Mouse (Mus musculus): ENCODE data around the gene Vcpkmt. TPM values are rescaled to one million over a fixed set of nuclear protein-coding genes. Genes with fewer than 3 reads are reported as not detected.
A peak's percentile ranks its signal among the peaks of the same experiment; 100 is the strongest.

The Vcpkmt gene
- polyA plus RNA-seq, 1 experiment from 2014 or later: 25.8 TPM

GRCm38 (mm10) chr12:69536616-69537242 lies 46.1 kb downstream of the Vcpkmt start:
- H3K4me1 ChIP-seq (replicated peaks): peaks cover 20% of the 10 kb centered on the region
- H3K4me2 ChIP-seq (replicated peaks): peak overlapping the region; percentile 25
- H3K27ac ChIP-seq: 0 out of 2 replicates have a peak overlapping the region, but pooled peaks have one; percentile 5
- 69% methylated on average over 10 of the region's 10 CpGs for WGBS
- H3K9me3 ChIP-seq: no peaks in the 10 kb centered on the region
- H3K36me3 ChIP-seq: no peaks in the 10 kb centered on the region
- ATAC-seq: no peak
- no peaks in the 10 kb centered on the region for H3K27me3 ChIP-seq
- no peak overlapping the region for H3K9ac ChIP-seq (replicated peaks)
- no peak overlapping the region for H3K4me3 ChIP-seq (replicated peaks)

DNA sequence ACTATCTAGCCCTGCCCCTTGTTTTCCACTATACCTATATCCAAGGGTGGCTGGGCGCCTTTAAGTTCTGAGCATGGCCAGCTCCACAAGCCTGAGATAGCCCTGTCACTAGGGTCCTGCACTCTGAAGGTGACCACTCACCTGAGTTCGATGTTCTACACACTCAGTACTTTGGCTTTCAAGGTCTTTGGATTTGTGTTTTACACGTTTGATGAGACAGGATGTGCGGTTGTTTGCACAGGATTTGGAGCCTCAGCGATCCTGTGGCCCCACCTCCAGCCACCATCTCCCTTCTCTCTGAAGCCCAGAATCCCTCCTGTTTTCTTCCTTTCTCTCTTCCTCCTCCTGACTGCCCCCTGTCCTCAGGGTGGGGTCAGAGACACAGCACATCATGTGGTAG lies 49.6 kb downstream of the Vcpkmt start:
- Histone ChIP-seq H3K4me2 (replicated peaks) (no peak overlapping the region), H3K4me1 (replicated peaks) (peaks cover 12% of the 10 kb centered on the region), H3K4me3 (replicated peaks) (no peak overlapping the region), H3K36me3 (no peaks in the 10 kb centered on the region), H3K9ac (replicated peaks) (no peak overlapping the region), H3K9me3 (no peaks in the 10 kb centered on the region), H3K27ac (no peak overlapping the region), H3K27me3 (no peaks in the 10 kb centered on the region)
- 87% methylated on average over 5 of the region's 5 CpGs for WGBS
- ATAC-seq: no peak

DNA sequence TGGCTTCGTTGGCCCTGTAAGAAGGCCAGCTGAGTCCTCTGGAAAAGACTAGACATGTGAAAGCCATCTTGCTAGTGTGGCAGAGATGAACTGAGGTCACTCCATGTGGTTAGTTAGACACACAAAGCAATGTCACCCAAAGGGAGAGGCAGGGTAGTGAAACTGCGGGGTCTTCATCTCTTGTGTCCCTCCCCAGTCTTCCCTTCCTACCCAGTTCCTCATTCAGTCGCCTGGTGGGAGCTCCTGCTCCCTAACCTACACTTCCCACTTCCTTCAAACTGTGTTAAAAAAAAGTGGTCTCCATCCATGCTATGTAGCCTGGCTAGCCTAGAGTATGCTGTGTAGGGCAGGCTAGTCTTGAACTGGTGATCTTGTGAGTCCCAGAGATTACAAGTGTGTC lies 50.3 kb downstream of the Vcpkmt start:
- Histone ChIP-seq H3K9ac (replicated peaks) (no peak overlapping the region), H3K4me2 (replicated peaks) (no peak overlapping the region), H3K9me3 (no peaks in the 10 kb centered on the region), H3K27ac (no peak overlapping the region), H3K4me1 (replicated peaks) (peaks cover 5% of the 10 kb centered on the region), H3K27me3 (no peaks in the 10 kb centered on the region), H3K4me3 (replicated peaks) (no peak overlapping the region), H3K36me3 (no peaks in the 10 kb centered on the region)
- no peak for ATAC-seq
- WGBS: 94% methylated on average over 3 of the region's 3 CpGs

DNA sequence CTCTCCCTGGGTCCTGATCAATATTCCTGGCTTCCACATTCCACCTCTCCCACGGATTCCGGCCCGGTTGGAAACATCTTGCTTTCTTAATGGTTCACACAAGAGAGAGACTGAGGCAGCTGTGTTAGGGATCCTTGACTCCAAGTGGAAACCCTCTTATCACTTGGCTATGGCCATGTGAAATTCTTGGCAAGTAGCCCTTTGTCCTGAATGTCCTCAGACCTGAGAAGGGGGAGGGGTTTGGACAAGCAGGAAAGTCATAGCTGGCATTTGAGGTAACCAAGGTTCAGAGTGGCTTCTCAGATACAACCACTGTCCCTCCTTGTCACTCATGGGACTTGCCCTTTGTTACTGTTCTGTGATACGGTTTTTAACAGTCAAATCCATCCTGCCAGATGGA lies 50.7 kb downstream of the Vcpkmt start:
- Histone ChIP-seq H3K4me3 (replicated peaks) (no peak overlapping the region), H3K27me3 (no peaks in the 10 kb centered on the region), H3K27ac (no peak overlapping the region), H3K4me1 (replicated peaks) (peaks cover under 1% of the 10 kb centered on the region; the same call in 1 of the 2 replicates), H3K9ac (replicated peaks) (no peak overlapping the region), H3K36me3 (no peaks in the 10 kb centered on the region), H3K4me2 (replicated peaks) (no peak overlapping the region), H3K9me3 (no peaks in the 10 kb centered on the region)
- no peak for ATAC-seq
- WGBS: 88% methylated on average over 4 of the region's 4 CpGs

- Histone ChIP-seq H3K9ac (replicated peaks) (no peak overlapping the region), H3K27me3 (no peaks in the 10 kb centered on the region), H3K9me3 (no peaks in the 10 kb centered on the region), H3K4me3 (replicated peaks) (no peak overlapping the region), H3K4me2 (replicated peaks) (no peak overlapping the region), H3K4me1 (replicated peaks) (no peaks in the 10 kb centered on the region), H3K36me3 (no peaks in the 10 kb centered on the region), H3K27ac (no peak overlapping the region)
- 91% methylated on average over 13 of the region's 13 CpGs for WGBS
- no peak for ATAC-seq
Measured at GRCm38 (mm10) chr12:69529694-69530403, 53.0 kb downstream of the Vcpkmt start.

DNA sequence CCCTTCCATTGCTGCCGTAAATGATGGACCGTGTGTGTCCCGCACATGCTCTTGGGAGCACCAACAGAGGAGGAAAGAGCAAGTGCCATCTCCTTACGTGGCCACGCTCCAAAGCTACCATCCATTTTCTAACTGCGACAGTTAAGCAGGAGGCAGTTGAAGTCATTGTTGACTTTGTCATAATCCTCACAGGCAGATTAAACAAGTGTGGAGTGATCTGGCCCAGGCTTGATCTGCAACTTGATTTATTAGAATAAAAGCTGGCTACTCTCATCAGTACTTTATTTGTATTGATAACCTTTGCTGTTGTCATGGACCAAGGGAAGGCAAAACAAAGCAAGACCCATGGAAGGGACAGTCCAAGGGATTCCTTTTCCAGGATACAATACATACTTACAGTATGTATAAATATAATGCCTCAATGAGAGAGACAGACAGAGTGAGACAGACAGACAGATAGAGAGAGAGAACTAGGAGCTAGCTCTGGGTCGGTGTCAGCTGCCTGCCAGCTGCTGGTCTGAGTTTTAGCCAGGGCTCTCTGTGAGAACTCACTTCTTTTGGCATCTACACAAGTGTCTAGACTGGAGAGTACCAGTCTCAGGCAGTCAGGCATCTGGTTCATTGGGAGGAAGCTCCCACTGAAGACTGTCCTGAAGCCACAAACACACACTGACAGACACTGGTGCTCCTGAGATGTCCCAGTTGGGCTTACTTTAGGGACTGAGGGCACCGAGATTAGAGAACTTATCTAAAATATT lies 54.4 kb downstream of the Vcpkmt start:
- Histone ChIP-seq H3K4me2 (replicated peaks) (no peak overlapping the region), H3K9me3 (no peaks in the 10 kb centered on the region), H3K27ac (no peak overlapping the region), H3K4me3 (replicated peaks) (no peak overlapping the region), H3K27me3 (no peaks in the 10 kb centered on the region), H3K4me1 (replicated peaks) (no peaks in the 10 kb centered on the region), H3K36me3 (no peaks in the 10 kb centered on the region), H3K9ac (replicated peaks) (no peak overlapping the region)
- ATAC-seq: no peak
- 92% methylated on average over 8 of the region's 8 CpGs for WGBS

Small RNA genes lying within 50 kb of the gene (microRNA-seq; reads per million reads assigned to microRNA genes)
- gene Gm23018: not detected

Other genes starting within 250 kb of the Vcpkmt start
- gene Nemf, start 225.9 kb downstream of the Vcpkmt start, polyA plus RNA-seq (2015; fragmentation: Nextera tagmentation; extraction: Ambion mirVana): 97.3 and 103 TPM in 2 replicates
- gene Arf6, start 210.9 kb downstream of the Vcpkmt start, polyA plus RNA-seq (2015; fragmentation: Nextera tagmentation; extraction: Ambion mirVana): 23.9 and 27.8 TPM in 2 replicates
- gene Gm9887, start 210.6 kb downstream of the Vcpkmt start, polyA plus RNA-seq (2015; fragmentation: Nextera tagmentation; extraction: Ambion mirVana): 0.72 and 1.5 TPM in 2 replicates
- 12.4 and 13.1 TPM in 2 replicates for gene Sos2, start 98.8 kb upstream of the Vcpkmt start, polyA plus RNA-seq (2015; fragmentation: Nextera tagmentation; extraction: Ambion mirVana)
- gene L2hgdh, start 141.8 kb upstream of the Vcpkmt start, polyA plus RNA-seq (2015; fragmentation: Nextera tagmentation; extraction: Ambion mirVana): 9.7 and 10.7 TPM in 2 replicates
- gene Atp5s, start 141.9 kb upstream of the Vcpkmt start, polyA plus RNA-seq (2015; fragmentation: Nextera tagmentation; extraction: Ambion mirVana): 24.9 and 25.2 TPM in 2 replicates
- 2.0 and 2.2 TPM in 2 replicates for gene Cdkl1, start 208.2 kb upstream of the Vcpkmt start, polyA plus RNA-seq (2015; fragmentation: Nextera tagmentation; extraction: Ambion mirVana)

Data from midbrain, embryonic 13.5 days (tissue).